Mouse (Mus musculus): Measurements from ENCODE around the gene Snd1.

DNA sequence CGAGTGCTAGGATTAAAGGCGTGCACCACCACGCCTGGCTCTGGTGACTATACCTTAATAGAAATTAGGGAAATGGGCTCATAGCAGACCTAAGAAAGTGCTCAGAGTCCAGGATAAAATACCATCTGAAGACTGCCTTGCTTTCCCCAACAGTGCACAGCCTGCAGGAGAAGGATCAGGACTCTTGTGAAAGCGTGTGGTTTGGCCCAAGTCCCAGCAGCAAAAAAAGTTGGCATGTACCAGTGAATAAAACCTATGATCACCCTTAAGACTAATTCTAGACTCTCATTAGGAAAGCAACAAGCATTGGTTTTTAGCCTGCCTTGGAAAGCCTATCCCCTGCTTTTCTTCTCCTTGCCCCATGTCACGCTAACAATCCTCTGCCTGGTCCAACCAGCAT lies 348.9 kb downstream of the Snd1 start:
- no peak for TF ChIP-seq CTCF (IDR thresholded peaks at IDR 0.05; ENCODE audit: extremely low read depth, insufficient read depth, low read length)
- no peak for TF ChIP-seq POLR2A (IDR thresholded peaks at IDR 0.05; ENCODE audit: extremely low read depth, insufficient read depth, low read length)
